Mouse (Mus musculus) limb, embryonic 13.5 days (tissue): Measurements from ENCODE around the gene H2-M10.4. TPM values are rescaled to one million over a fixed set of nuclear protein-coding genes. Genes with fewer than 3 reads are reported as not detected.
"Not testable (repeated sequence)": the region's sequence is repeated elsewhere in the genome, so short reads cannot be mapped to it uniquely, and the experiment has no call there.

Source experiments
- ATAC-seq: fragments of 200-750 bp; cut with Nextera tagmentation; 2 replicates; pipeline ENCODE4 v1.8.0; 2017; ENCODE audit warnings: low read depth, moderate number of reproducible peaks, moderate TSS enrichment; ENCODE audit not compliant: low FRiP score
- H3K27ac ChIP-seq: fragments of 300-500 bp; sonication (generic); 2 replicates; pipeline ENCODE4 v1.5.1; 2015; ENCODE audit warnings: inconsistent platforms, mild to moderate bottlenecking, moderate library complexity
- H3K27me3 ChIP-seq: fragments of 300-500 bp; sonication (generic); 2 replicates; pipeline ENCODE4 v1.6.1; 2015; ENCODE audit warnings: mild to moderate bottlenecking, inconsistent platforms
- H3K36me3 ChIP-seq: fragments of 300-500 bp; sonication (generic); 2 replicates; pipeline ENCODE4 v1.6.1; 2015; ENCODE audit warnings: inconsistent platforms, mild to moderate bottlenecking, moderate library complexity
- H3K4me1 ChIP-seq: fragments of 300-500 bp; sonication (generic); 2 replicates; pipeline ENCODE4 v1.6.1; 2015; ENCODE audit warnings: inconsistent platforms
- H3K4me2 ChIP-seq: fragments of 300-500 bp; sonication (generic); replicated peaks from 2 replicates; pipeline ENCODE4 v1.6.1; 2015; ENCODE audit warnings: inconsistent platforms, mild to moderate bottlenecking, moderate library complexity
- H3K4me3 ChIP-seq: fragments of 300-500 bp; sonication (generic); 2 replicates; pipeline ENCODE4 v1.5.1; 2015; ENCODE audit warnings: moderate library complexity, mild to moderate bottlenecking, inconsistent platforms
- H3K9ac ChIP-seq: fragments of 300-500 bp; sonication (generic); 2 replicates; pipeline ENCODE4 v1.6.1; 2015; ENCODE audit warnings: mild to moderate bottlenecking, inconsistent platforms
- H3K9me3 ChIP-seq: fragments of 300-500 bp; sonication (generic); 2 replicates; pipeline ENCODE4 v1.6.1; 2016; ENCODE audit warnings: inconsistent platforms
- WGBS: fragments of 180-500 bp; shearing (Covaris S2); methylation state at CpG from one replicate; pipeline ENCODE4 v1.1.7; 2015; 5-methylcytosine and 5-hydroxymethylcytosine counted together
- polyA plus RNA-seq: library from polyadenylated mRNA; unstranded; fragments of >200 nt; fragmentation: Nextera tagmentation; extraction: Ambion mirVana; gene quantifications from 2 replicates; pipeline ENCODE4 v1.2.1, GENCODE M21; 2015

Gene H2-M10.4
- polyA plus RNA-seq = not detected in 2 replicates

- H3K9me3 ChIP-seq = no peaks in the 10 kb centered on the region
- no peak within 1 kb of the TSS for H3K27ac ChIP-seq
- no peak within 1 kb of the TSS for H3K4me3 ChIP-seq
- no peak within 1 kb of the TSS for H3K9ac ChIP-seq
- no peaks in the 10 kb centered on the region for H3K27me3 ChIP-seq
- no peaks in the 10 kb centered on the region for H3K4me1 ChIP-seq
- no peak within 1 kb of the TSS for H3K4me2 ChIP-seq
- H3K36me3 ChIP-seq = no peaks in the 10 kb centered on the region
- no peak for ATAC-seq
- 90% methylated on average over 7 of the region's 7 CpGs for WGBS
Observed at GRCm38 (mm10) chr17:36462234-36462633, at the start of gene H2-M10.4. Gene H2-M10.4 (minus strand): TSS chr17:36462334.

GRCm38 (mm10) chr17:36503910-36504309, 41.8 kb upstream of the H2-M10.4 start:
- Histone ChIP-seq H3K36me3 (no peaks in the 10 kb centered on the region), H3K27ac (no peak overlapping the region), H3K27me3 (no peaks in the 10 kb centered on the region), H3K9me3 (no peaks in the 10 kb centered on the region), H3K4me1 (no peaks in the 10 kb centered on the region), H3K4me2 (no peak overlapping the region), H3K4me3 (no peak overlapping the region), H3K9ac (no peak overlapping the region)
- no peak for ATAC-seq

GRCm38 (mm10) chr17:36500435-36500834, 38.3 kb upstream of the H2-M10.4 start:
- Histone ChIP-seq H3K4me2 (no peak overlapping the region), H3K27ac (no peak overlapping the region), H3K4me3 (no peak overlapping the region), H3K4me1 (no peaks in the 10 kb centered on the region), H3K9me3 (no peaks in the 10 kb centered on the region), H3K9ac (no peak overlapping the region), H3K27me3 (no peaks in the 10 kb centered on the region), H3K36me3 (no peaks in the 10 kb centered on the region)
- WGBS = 37% methylated on average over 1 of the region's 1 CpGs
- ATAC-seq = no peak

GRCm38 (mm10) chr17:36488181-36488580, 26.0 kb upstream of the H2-M10.4 start:
- not testable (repeated sequence) for H3K9me3 ChIP-seq, H3K9ac ChIP-seq, H3K4me1 ChIP-seq, ATAC-seq, H3K27me3 ChIP-seq, H3K36me3 ChIP-seq, H3K27ac ChIP-seq, H3K4me3 ChIP-seq, H3K4me2 ChIP-seq
- 94% methylated on average over 16 of the region's 16 CpGs for WGBS

- Histone ChIP-seq H3K4me3 (no peak overlapping the region), H3K9ac (no peak overlapping the region), H3K36me3 (no peaks in the 10 kb centered on the region), H3K27me3 (no peaks in the 10 kb centered on the region), H3K9me3 (no peaks in the 10 kb centered on the region), H3K27ac (no peak overlapping the region), H3K4me1 (no peaks in the 10 kb centered on the region), H3K4me2 (no peak overlapping the region)
- no peak for ATAC-seq
- WGBS = 79% methylated on average over 1 of the region's 1 CpGs
Observed at GRCm38 (mm10) chr17:36486687-36487230, 24.6 kb upstream of the H2-M10.4 start.

- 86% methylated on average over 3 of the region's 3 CpGs for WGBS
- no peak overlapping the region for H3K4me3 ChIP-seq
- H3K27me3 ChIP-seq = no peaks in the 10 kb centered on the region
- H3K4me2 ChIP-seq = no peak overlapping the region
- ATAC-seq = no peak
- H3K36me3 ChIP-seq = no peaks in the 10 kb centered on the region
- H3K4me1 ChIP-seq = no peaks in the 10 kb centered on the region
- H3K27ac ChIP-seq = no peak overlapping the region
- H3K9me3 ChIP-seq = no peaks in the 10 kb centered on the region
- H3K9ac ChIP-seq = no peak overlapping the region
Observed at GRCm38 (mm10) chr17:36483865-36484264, 21.7 kb upstream of the H2-M10.4 start.

GRCm38 (mm10) chr17:36456260-36456659, 5.9 kb downstream of the H2-M10.4 start:
- Histone ChIP-seq H3K4me2 (no peak overlapping the region), H3K4me3 (no peak overlapping the region), H3K4me1 (no peaks in the 10 kb centered on the region), H3K27ac (no peak overlapping the region), H3K9ac (no peak overlapping the region), H3K27me3 (no peaks in the 10 kb centered on the region), H3K9me3 (no peaks in the 10 kb centered on the region), H3K36me3 (no peaks in the 10 kb centered on the region)
- no peak for ATAC-seq
- 75% methylated on average over 4 of the region's 4 CpGs for WGBS

- 65% methylated on average over 2 of the region's 2 CpGs for WGBS
- no peak overlapping the region for H3K27ac ChIP-seq
Observed at GRCm38 (mm10) chr17:36431411-36431810, 30.7 kb downstream of the H2-M10.4 start.

GRCm38 (mm10) chr17:36418091-36418754, 43.9 kb downstream of the H2-M10.4 start:
- no peak overlapping the region for H3K9ac ChIP-seq
- no peak overlapping the region for H3K27ac ChIP-seq
- H3K36me3 ChIP-seq = no peaks in the 10 kb centered on the region
- no peaks in the 10 kb centered on the region for H3K4me1 ChIP-seq
- H3K9me3 ChIP-seq = peaks cover 6% of the 10 kb centered on the region; the same call in 1 of the 2 replicates
- WGBS = 23% methylated on average over 4 of the region's 4 CpGs
- no peaks in the 10 kb centered on the region for H3K27me3 ChIP-seq
- H3K4me3 ChIP-seq = no peak overlapping the region
- no peak overlapping the region for H3K4me2 ChIP-seq
- no peak for ATAC-seq

More at GRCm38 (mm10) chr17:36431411-36431810, 30.7 kb downstream of the H2-M10.4 start:
- Histone ChIP-seq H3K4me1 (no peaks in the 10 kb centered on the region), H3K9ac (no peak overlapping the region), H3K4me2 (no peak overlapping the region), H3K9me3 (no peaks in the 10 kb centered on the region), H3K27me3 (no peaks in the 10 kb centered on the region), H3K36me3 (no peaks in the 10 kb centered on the region), H3K4me3 (no peak overlapping the region)
- no peak for ATAC-seq

- no peak overlapping the region for H3K4me3 ChIP-seq
- H3K27me3 ChIP-seq = no peaks in the 10 kb centered on the region
- ATAC-seq = no peak
- no peak overlapping the region for H3K4me2 ChIP-seq
- H3K9ac ChIP-seq = no peak overlapping the region
- WGBS = 56% methylated on average over 2 of the region's 2 CpGs
- no peaks in the 10 kb centered on the region for H3K36me3 ChIP-seq
- H3K27ac ChIP-seq = no peak overlapping the region
- no peaks in the 10 kb centered on the region for H3K4me1 ChIP-seq
- peaks cover 6% of the 10 kb centered on the region; the same call in 1 of the 2 replicates for H3K9me3 ChIP-seq
Observed at GRCm38 (mm10) chr17:36417416-36417815, 44.7 kb downstream of the H2-M10.4 start.

GRCm38 (mm10) chr17:36415407-36415806, 46.7 kb downstream of the H2-M10.4 start:
- H3K27ac ChIP-seq = no peak overlapping the region
- no peak overlapping the region for H3K9ac ChIP-seq
- no peaks in the 10 kb centered on the region for H3K4me1 ChIP-seq
- H3K27me3 ChIP-seq = no peaks in the 10 kb centered on the region
- no peaks in the 10 kb centered on the region for H3K36me3 ChIP-seq
- ATAC-seq = no peak
- no peaks in the 10 kb centered on the region for H3K9me3 ChIP-seq
- H3K4me2 ChIP-seq = no peak overlapping the region
- no peak overlapping the region for H3K4me3 ChIP-seq
- 58% methylated on average over 1 of the region's 1 CpGs for WGBS

GRCm38 (mm10) chr17:36414361-36414760, 47.8 kb downstream of the H2-M10.4 start:
- no peak for ATAC-seq
- Histone ChIP-seq H3K27me3 (no peaks in the 10 kb centered on the region), H3K9ac (no peak overlapping the region), H3K9me3 (no peaks in the 10 kb centered on the region), H3K4me1 (no peaks in the 10 kb centered on the region), H3K36me3 (no peaks in the 10 kb centered on the region), H3K27ac (no peak overlapping the region), H3K4me2 (no peak overlapping the region), H3K4me3 (no peak overlapping the region)
- WGBS = 89% methylated on average over 1 of the region's 1 CpGs
